Mouse (Mus musculus) left cerebral cortex, postnatal 10 days (tissue): ENCODE measurements at regions not wholly inside any gene's neighbourhood (a gene's known extent, or its start where the extent isn't known, plus 50 kb on each side); places are given as distances from the start of the nearest gene placed in this dataset.

Experiments
- DNase-seq, 2 experiments: peaks; one replicate each; pipeline ENCODE4 v3.0.0; 2021 to 2022; ENCODE audit warnings: low spot score in 2 of 2, mixed read lengths in 1 of 2; ENCODE audit errors: extremely low spot score in 1 of 2
- intact Hi-C: fragments of 180-260 bp; cut with DNase I; formaldehyde crosslinking; loops from one replicate; pipeline ENCODE4 v1.15.1; 2025

DNA sequence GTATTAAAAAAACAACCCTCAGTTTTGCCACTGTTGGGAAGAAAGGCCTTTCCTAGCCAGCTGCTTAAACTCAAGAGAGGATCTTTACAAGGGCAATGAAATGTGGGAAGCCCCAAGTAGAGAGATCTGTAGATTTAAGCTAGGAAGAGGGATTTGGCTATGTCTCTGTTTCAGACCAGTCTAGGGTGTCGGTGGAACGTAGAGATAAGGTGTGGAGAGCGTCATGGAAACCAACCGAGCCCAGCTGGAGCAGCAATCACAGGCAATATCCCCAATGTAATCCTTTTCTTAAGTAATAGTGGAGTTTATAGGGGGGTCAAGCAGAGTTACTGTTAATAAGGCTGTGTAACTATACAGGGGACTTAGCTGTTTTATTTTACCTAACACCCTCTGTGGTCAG, 204.6 kb upstream of the Mme start:
- intact Hi-C loops, result no loop called here

DNA sequence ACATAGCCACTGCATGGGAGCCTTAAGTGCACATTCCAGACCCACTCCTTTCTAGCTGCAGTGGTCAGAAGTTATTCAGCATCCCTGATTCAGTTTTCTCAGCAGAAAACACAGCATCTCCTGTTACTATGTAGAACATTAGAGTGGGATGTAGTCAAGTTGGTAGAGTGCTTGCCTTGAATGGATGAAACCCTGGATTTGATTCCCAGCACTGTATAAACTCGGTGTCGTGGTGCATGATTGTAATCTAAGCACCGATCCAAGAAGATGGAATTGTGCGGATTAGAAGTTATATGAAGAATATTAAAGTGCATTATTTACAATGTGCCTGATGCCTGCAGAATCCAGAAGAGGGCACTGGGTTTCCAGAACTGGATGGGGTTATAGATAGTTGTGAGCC, 170.6 kb upstream of the Mme start:
- intact Hi-C loops, result no loop called here
- DNase-seq, result no peak

More for the DNA sequence above, 204.6 kb upstream of the Mme start:
- DNase-seq, result no peak

DNA sequence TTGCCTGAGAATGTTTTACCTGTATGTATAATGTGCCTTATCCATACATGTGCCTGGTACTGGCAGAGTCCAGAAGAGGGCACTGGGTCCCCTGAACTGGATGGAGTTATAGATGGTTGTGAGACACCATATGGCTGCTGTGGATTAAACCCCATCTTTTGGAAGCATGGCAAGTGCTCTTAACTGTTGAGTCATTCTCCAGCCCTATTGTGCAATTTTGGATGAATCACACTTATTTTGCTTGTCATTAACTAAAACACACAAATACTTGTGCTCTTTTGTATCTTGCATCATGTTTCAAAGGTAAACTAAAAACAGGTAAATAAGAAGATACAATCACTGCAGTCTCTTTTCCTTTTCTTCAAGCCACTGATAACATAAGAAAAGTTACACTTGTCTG, 168.3 kb upstream of the Mme start:
- intact Hi-C loops, result no loop called here
- DNase-seq, result no peak

DNA sequence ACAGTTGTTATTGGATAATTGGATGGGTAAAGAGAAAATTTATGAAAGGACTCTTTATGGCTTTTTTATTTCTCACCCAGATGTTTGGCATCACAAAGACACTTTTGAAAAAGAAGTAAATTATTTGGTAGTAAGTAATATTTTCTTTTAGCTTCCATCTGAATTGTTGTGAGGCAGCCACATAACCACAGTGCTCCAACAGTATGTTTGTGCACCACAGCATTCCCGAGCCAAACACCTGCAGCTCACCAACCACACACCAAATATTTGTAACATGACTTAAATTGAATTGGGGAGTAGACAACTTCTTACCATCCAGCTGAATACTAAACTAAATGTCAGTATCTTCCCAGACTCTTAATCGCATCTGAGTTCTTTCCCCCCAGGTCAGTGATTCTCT, 163.2 kb upstream of the Mme start:
- intact Hi-C loops, result no loop called here

DNA sequence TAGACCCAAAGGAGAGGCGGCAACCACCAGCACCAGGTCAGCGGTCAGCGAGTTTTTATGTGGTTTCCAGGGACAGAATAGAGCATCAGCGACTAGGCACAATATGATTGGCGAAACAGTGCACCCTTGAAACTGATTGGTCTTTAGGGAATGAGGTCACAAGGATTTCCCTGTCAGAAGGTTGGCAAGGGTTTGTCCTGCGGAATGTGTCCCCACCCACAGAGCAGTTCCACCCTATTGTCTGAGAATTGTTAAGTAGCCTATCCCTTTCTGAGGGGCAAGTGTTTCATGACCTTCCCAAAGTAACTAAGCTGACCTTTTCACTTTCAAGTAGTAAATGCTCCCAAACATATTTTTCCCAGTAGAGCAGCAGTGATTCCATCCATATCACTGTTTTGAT, 159.2 kb upstream of the Mme start:
- DNase-seq, result no peak
- intact Hi-C loops, result no loop called here

More for the DNA sequence above, 163.2 kb upstream of the Mme start:
- no peak for DNase-seq

DNA sequence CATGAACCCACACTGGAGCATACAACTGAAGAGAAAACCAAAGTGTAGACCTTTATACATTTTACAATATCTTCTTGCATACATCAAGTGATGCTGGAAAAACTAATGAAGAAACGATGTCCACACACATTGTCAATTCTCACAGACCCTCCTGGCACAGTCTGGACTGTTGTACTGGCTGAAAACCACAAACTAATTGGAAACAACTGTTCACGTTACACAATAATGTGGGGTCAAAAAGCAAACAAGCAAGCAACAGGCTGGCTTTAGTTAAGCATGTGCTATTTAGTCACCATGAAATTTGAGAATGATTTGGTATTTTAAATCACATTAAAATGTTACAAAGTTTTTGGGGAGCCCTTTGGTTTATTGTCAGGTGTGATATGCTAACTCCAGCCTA, 155.9 kb upstream of the Mme start:
- DNase-seq, result no peak
- intact Hi-C loops, result no loop called here

DNA sequence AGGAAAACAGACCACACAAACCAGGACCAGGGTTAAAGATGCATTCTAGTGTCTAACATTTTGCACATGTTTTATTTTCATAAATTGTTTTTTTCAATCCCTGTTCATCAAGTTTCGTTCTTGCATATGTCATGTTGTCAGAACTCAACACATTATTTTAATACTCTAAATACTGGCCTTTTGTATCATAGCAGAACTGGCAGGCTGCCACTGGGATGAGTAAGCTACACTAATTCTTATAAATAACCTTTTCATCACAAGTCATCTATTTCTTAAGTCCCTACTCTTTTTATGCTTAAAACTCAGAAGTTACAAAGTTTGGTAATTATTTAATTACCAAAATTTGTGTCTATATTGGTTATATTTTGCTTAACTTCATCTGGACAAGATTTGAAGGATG, 148.4 kb upstream of the Mme start:
- DNase-seq, result peak in 1 of 2 experiments; percentile 14
- intact Hi-C loops, result no loop called here

DNA sequence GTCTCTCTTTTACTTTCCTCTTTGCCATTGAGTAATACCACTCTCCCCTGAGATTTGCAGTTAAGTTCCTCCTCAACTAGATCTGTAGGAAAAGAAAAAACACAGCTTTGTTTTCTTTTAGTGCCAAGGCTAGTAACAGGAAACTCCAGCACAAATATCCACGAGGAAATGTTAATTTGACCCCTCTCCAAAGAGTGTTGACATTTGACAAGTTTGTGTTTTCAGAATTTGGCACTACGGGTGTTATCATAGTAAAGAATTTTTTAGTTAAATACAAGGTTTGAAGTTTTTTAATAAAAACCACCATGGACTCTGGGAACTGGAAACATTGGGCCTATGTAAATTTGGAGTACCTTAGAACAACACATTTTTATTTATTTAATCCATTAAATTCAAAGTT, 126.1 kb upstream of the Mme start:
- intact Hi-C loops, result no loop called here
- no peak for DNase-seq

DNA sequence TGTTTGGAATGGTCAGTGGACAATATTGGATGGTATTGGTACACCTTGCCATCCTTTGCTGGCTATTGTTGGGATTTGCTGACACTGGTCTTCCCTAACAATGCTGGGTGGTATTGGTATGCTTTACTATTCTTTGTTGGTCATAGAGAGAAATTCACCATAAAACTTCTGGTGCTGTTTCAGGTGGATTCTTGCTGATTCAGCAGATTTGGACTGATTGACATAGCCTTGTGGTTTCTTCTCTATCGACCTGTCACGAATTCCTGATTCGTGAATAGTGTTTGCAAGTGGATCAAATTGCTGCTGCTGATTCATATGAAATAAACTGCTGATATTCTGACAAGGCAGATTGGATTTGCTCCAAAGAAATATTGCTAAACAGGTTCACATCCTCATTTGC, 109.5 kb upstream of the Mme start:
- intact Hi-C loops, result no loop called here
- no peak for DNase-seq

DNA sequence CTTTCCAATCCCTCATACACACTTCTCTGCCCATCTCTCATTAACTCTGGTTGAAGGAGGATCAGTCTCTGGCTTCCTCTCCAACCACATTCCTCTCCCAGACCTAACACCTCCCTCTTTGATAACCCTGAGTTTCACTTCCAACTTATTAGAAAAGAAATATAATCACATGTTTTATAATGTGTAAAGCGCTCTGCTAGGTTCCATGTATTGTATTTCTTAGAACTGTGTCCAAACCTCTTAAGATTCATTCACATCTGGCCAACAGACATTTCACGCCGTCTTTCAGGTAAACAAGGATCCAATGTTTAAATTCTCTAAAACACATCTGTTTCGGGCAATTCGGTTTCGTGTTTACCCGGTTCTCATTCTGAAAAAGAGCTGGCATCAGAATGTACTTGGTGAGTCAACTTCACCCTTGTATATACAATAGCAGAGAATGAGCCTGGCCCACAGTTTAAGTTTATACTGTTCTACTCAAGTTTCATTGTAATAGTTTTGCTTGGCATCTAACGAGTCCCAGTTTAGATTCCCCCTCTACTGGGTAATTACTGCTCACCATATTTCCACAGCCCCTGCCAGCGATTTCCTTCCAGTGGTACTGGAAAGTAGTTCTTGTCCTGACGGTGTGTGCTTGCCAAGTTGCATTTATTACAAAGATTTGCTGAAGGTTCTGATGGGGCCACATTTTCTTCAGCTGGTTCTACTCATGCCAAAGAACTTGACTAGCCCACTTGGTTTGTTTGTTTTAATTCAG, 103.8 kb upstream of the Mme start:
- DNase-seq, result peak in 1 of 2 experiments; percentile 1
- intact Hi-C loops, result no loop called here

DNA sequence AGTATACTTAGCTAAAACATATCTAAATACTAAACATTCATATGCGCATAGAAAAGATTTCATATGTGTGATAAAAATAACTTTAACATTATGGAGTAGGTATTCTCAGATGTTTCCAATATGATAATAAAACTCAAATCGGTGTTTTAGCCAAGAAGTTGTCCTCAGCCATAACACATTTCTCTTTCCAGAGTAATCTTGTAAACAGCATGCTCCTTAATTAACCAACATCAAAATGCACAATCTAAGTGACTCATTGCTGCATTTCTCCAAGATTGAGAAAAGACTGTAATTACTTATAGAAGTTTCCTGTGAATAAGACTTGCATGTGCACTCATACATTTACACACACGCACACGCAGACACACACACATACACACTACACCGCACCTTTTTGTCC, 95.1 kb upstream of the Mme start:
- DNase-seq, result no peak
- intact Hi-C loops, result no loop called here

DNA sequence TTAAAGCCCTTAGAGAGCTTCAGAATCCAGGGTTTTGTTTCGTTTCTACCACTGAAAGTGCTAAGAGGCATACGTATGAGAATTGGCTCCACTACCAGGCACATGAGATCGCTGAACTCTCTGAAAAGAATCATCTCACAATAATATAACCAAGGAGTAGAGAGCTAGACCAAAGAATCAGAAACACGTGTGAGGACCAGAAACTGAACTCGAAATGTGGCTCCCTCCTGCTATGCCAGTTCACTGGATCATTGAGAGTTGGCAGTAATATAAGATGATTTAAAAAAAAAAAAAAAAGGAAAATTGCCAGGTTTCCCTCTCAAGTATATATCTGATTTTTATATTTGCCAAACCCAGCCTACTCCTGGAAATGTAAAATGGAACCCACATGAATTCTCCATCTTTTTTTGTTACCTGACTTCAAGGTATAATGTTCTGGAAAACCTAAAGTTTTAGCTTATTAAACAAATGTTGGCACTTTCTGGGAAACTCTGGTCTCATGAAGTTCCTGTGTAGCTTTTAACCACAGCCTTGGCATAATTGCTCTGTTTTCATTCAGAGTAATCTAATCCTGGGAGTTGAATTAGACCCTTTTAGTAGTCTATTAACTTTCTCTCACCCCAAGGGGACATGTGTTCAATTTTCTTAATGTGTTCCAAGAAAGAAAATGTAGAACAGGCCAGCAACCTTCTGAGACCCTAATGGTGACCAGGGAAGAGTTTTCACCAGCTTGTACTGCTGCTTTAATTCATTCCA, 58.7 kb upstream of the Mme start:
- intact Hi-C loops, result no loop called here
- no peak for DNase-seq

DNA sequence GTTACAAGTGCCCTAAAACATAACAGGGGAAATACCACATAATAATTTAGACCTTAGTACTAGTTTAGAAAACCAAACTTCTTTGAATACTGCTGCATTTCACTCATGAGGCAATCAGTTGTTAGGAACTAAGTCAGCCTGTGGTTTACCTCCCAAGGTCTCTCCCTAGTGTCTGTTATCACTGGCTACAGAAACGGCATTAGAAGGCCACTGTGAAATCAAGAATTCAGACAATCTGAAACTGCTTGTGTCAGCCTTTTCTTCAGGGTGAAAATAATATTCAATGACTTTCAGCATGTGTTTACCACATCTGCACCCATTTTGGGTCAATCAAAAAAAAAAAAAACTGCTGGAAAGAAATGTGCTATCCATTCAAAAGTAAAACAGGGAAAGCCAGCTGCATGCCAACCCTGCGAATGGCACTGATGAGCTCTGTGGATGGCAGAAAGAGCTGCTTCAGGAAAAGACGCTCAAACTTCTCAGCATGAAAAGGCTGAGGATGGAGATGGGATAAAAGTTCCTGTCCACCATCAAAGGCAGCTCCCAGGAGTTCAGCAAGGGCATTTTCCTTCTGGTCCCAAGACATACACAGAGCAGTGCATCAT, 53.4 kb upstream of the Mme start:
- no peak for DNase-seq
- intact Hi-C loops, result no loop called here
